ENCODE assay signal across 18 mouse cellular contexts in genomic region chr11:79006417-79006816, GRCm38 (mm10). TPM values are rescaled to one million over a fixed set of nuclear protein-coding genes. Genes with fewer than 3 reads are reported as not detected.
A peak's percentile ranks its signal among the peaks of the same experiment; 100 is the strongest.
DNase-seq lines count a peak whose midpoint lies in the region; ATAC-seq and TF ChIP-seq lines count a peak whose summit lies in the region.
"Had no signal": no experiment of that assay in that cellular context is flagged by ENCODE, and none has a peak within 500 bp of the region (broad histone marks: within the 10 kb centered on the region; RNA-seq: fewer than 3 reads in every experiment).

No protein-coding gene starts in this region.

- no peaks in the 10 kb centered on the region for H3K4me1 ChIP-seq in lung, postnatal 0 days (ENCODE audit: insufficient read depth, low read depth, low read length)
- peaks cover 36% of the 10 kb centered on the region for H3K4me1 ChIP-seq in liver, postnatal 0 days (ENCODE audit: insufficient read depth)
- H3K4me1 ChIP-seq in hindbrain, embryonic 16.5 days (ENCODE audit: control insufficient read depth, insufficient read depth, low read depth, low read length) = no peaks in the 10 kb centered on the region
- H3K4me1 ChIP-seq: embryonic facial prominence, embryonic 12.5 days; forebrain, embryonic 15.5 days had no signal

- TF ChIP-seq CTCF in lung, postnatal 0 days (IDR thresholded peaks at IDR 0.05) = no peak
- TF ChIP-seq CTCF in liver, postnatal 0 days (IDR thresholded peaks at IDR 0.05; ENCODE audit: low read depth) = no peak

- ATAC-seq in lung, postnatal 0 days = no peak
- peak; percentile 40 for ATAC-seq in CD4-positive, CD25-positive, alpha-beta regulatory T cell, adult 4 months
- no peak for ATAC-seq in liver, postnatal 0 days
- no peak for ATAC-seq in hindbrain, embryonic 16.5 days
- ATAC-seq: forebrain, embryonic 15.5 days had no signal

- no peak overlapping the region for H3K9ac ChIP-seq in lung, postnatal 0 days (replicated peaks; ENCODE audit: low read depth)
- H3K9ac ChIP-seq in liver, postnatal 0 days (replicated peaks) = no peak overlapping the region
- H3K9ac ChIP-seq in hindbrain, embryonic 16.5 days (ENCODE audit: low read depth, low read length) = no peak overlapping the region
- H3K9ac ChIP-seq: embryonic facial prominence, embryonic 12.5 days; forebrain, embryonic 15.5 days; limb, embryonic 13.5 days had no signal

- no peaks in the 10 kb centered on the region for H3K27me3 ChIP-seq in lung, postnatal 0 days (replicated peaks; ENCODE audit: insufficient read depth, low read length)
- no peaks in the 10 kb centered on the region for H3K27me3 ChIP-seq in liver, postnatal 0 days (ENCODE audit: insufficient read depth, low read length)
- no peaks in the 10 kb centered on the region for H3K27me3 ChIP-seq in hindbrain, embryonic 16.5 days (replicated peaks; ENCODE audit: control insufficient read depth, insufficient read depth, low read length)
- H3K27me3 ChIP-seq: embryonic facial prominence, embryonic 12.5 days; forebrain, embryonic 15.5 days; limb, embryonic 13.5 days had no signal

- H3K4me3 ChIP-seq in lung, postnatal 0 days (ENCODE audit: low read depth, low read length) = no peak overlapping the region
- H3K4me3 ChIP-seq in liver, postnatal 0 days (ENCODE audit: low read depth, low read length) = no peak overlapping the region
- H3K4me3 ChIP-seq in hindbrain, embryonic 16.5 days (ENCODE audit: low read length) = no peak overlapping the region
- H3K4me3 ChIP-seq: embryonic facial prominence, embryonic 12.5 days; forebrain, embryonic 15.5 days; hindbrain, embryonic 10.5 days; limb, embryonic 13.5 days had no signal

- no peaks in the 10 kb centered on the region for H3K36me3 ChIP-seq in lung, postnatal 0 days (ENCODE audit: insufficient read depth, low read length)
- H3K36me3 ChIP-seq in liver, postnatal 0 days (replicated peaks; ENCODE audit: insufficient read depth, low read length) = no peaks in the 10 kb centered on the region
- H3K36me3 ChIP-seq in hindbrain, embryonic 16.5 days (ENCODE audit: control insufficient read depth, insufficient read depth, low read length) = no peaks in the 10 kb centered on the region
- H3K36me3 ChIP-seq: embryonic facial prominence, embryonic 12.5 days; forebrain, embryonic 15.5 days; hindbrain, embryonic 10.5 days; limb, embryonic 13.5 days had no signal

- no peak overlapping the region for H3K4me2 ChIP-seq in lung, postnatal 0 days (replicated peaks; ENCODE audit: low read depth, low read length)
- no peak overlapping the region for H3K4me2 ChIP-seq in liver, postnatal 0 days (ENCODE audit: low read depth, low read length)
- no peak overlapping the region for H3K4me2 ChIP-seq in hindbrain, embryonic 16.5 days (ENCODE audit: low read length)
- H3K4me2 ChIP-seq: embryonic facial prominence, embryonic 12.5 days; forebrain, embryonic 15.5 days; limb, embryonic 13.5 days had no signal

- intact Hi-C loops in heart, postnatal 36 days (cut with DNase I) = no loop called here

- H3K27ac ChIP-seq in lung, postnatal 0 days (ENCODE audit: low read length) = no peak overlapping the region
- peak overlapping the region; percentile 13; the same call in 1 of the 2 replicates for H3K27ac ChIP-seq in liver, postnatal 0 days (ENCODE audit: low read depth)
- H3K27ac ChIP-seq in hindbrain, embryonic 16.5 days (ENCODE audit: low read depth, low read length) = no peak overlapping the region
- H3K27ac ChIP-seq: embryonic facial prominence, embryonic 12.5 days; forebrain, embryonic 15.5 days; hindbrain, embryonic 10.5 days; limb, embryonic 13.5 days had no signal

- H3K9me3 ChIP-seq in lung, postnatal 0 days (ENCODE audit: low read length) = no peaks in the 10 kb centered on the region
- no peaks in the 10 kb centered on the region for H3K9me3 ChIP-seq in liver, postnatal 0 days (ENCODE audit: low read length)
- H3K9me3 ChIP-seq in hindbrain, embryonic 16.5 days (ENCODE audit: control insufficient read depth, low read length) = no peaks in the 10 kb centered on the region
- H3K9me3 ChIP-seq: embryonic facial prominence, embryonic 12.5 days; forebrain, embryonic 15.5 days; hindbrain, embryonic 10.5 days; limb, embryonic 13.5 days had no signal

- TF ChIP-seq EP300 in lung, postnatal 0 days (IDR thresholded peaks at IDR 0.05) = peak; percentile 31; the same call in 1 of the 2 replicates
- no peak; the same call in 1 of the 2 replicates for TF ChIP-seq EP300 in liver, postnatal 0 days (IDR thresholded peaks at IDR 0.05; ENCODE audit: low read depth)

- DNase-seq in lung, postnatal 0 days (ENCODE audit: low spot score) = no peak
- no peak for DNase-seq in lung, postnatal 25 days (ENCODE audit: low spot score)
- peak; percentile 91 for DNase-seq in R1 (ENCODE audit: low read depth, low spot score)
- no peak for DNase-seq in liver, postnatal 0 days
- DNase-seq in cerebellum, postnatal 25 days = no peak
- no peak for DNase-seq in heart, postnatal 36 days
- DNase-seq: adrenal gland, postnatal 14 days; cerebellum, adult 9-11 months; lung, adult 18-20 months; lung, postnatal 36 days; retina, postnatal 1 day; right cerebral cortex, postnatal 4 days had no signal

- 54% methylated on average over 5 of the region's 5 CpGs for WGBS in lung, postnatal 0 days
- 51% methylated on average over 5 of the region's 5 CpGs for WGBS in liver, postnatal 0 days (ENCODE audit: insufficient replicate concordance)
- WGBS in hindbrain, embryonic 16.5 days = 70% methylated on average over 5 of the region's 5 CpGs

RNA-seq across cellular contexts. Expression of gene Lgals9, which starts 21.7 kb away (rescaled TPM):
- 98.3 and 137 TPM in 2 replicates for polyA plus RNA-seq in lung, postnatal 0 days (2015; fragmentation: Nextera tagmentation; extraction: Ambion mirVana)
- polyA plus RNA-seq in CD4-positive, CD25-positive, alpha-beta regulatory T cell, adult 4 months (2017; shearing (Covaris generic)) = 100 to 1,000 TPM; 289 to 325 TPM
- polyA plus RNA-seq in liver, postnatal 0 days (2015; fragmentation: Nextera tagmentation; extraction: Ambion mirVana) = 361 and 373 TPM in 2 replicates
- polyA plus RNA-seq in hindbrain, embryonic 16.5 days (2015; fragmentation: Nextera tagmentation; extraction: Ambion mirVana) = 14.7 and 18.3 TPM in 2 replicates
- total RNA-seq in heart, postnatal 36 days (2021) = 10 to 100 TPM; 24.7 to 32.5 TPM
